ENCODE assay signal across 20 mouse cellular contexts in genomic region chr8:111614786-111615701, GRCm38 (mm10). TPM values are rescaled to one million over a fixed set of nuclear protein-coding genes. Genes with fewer than 3 reads are reported as not detected.
DNase-seq lines count a peak whose midpoint lies in the region; ATAC-seq and TF ChIP-seq lines count a peak whose summit lies in the region.
"Had no signal": no experiment of that assay in that cellular context is flagged by ENCODE, and none has a peak within 500 bp of the region (broad histone marks: within the 10 kb centered on the region; RNA-seq: fewer than 3 reads in every experiment).

No protein-coding gene starts in this region.

- H3K4me1 ChIP-seq in intestine, embryonic 15.5 days (replicated peaks): peaks cover 6% of the 10 kb centered on the region; the same call in 1 of the 2 replicates
- H3K4me1 ChIP-seq in intestine, postnatal 0 days (replicated peaks; ENCODE audit: control insufficient read depth, insufficient read depth, low read length): peaks cover 2% of the 10 kb centered on the region; the same call in 1 of the 2 replicates
- H3K4me1 ChIP-seq in lung, adult 2 months (ENCODE audit: control insufficient read depth, insufficient read depth, low read length): peaks cover 20% of the 10 kb centered on the region
- H3K4me1 ChIP-seq in midbrain, embryonic 10.5 days: peaks cover 2% of the 10 kb centered on the region; the same call in 1 of the 2 replicates

- no peak for TF ChIP-seq CTCF in intestine, postnatal 0 days (IDR thresholded peaks at IDR 0.05; ENCODE audit: low read depth)
- no peak for TF ChIP-seq CTCF in lung, adult 2 months (IDR thresholded peaks at IDR 0.05; ENCODE audit: insufficient read depth, low read length)

- H3K27ac ChIP-seq in intestine, embryonic 15.5 days: no peak overlapping the region
- H3K27ac ChIP-seq in intestine, postnatal 0 days (ENCODE audit: low read depth, low read length): no peak overlapping the region
- no peak overlapping the region for H3K27ac ChIP-seq in midbrain, embryonic 10.5 days (replicated peaks)
- H3K27ac ChIP-seq: heart, embryonic 13.5 days had no signal

- H3K36me3 ChIP-seq in intestine, embryonic 15.5 days: no peaks in the 10 kb centered on the region
- H3K36me3 ChIP-seq in intestine, postnatal 0 days (ENCODE audit: control insufficient read depth, insufficient read depth): 0 out of 2 replicates have a peak, but pooled peaks cover 6% of the 10 kb centered on the region
- peaks cover 51% of the 10 kb centered on the region for H3K36me3 ChIP-seq in midbrain, embryonic 10.5 days

- no peak overlapping the region for H3K4me3 ChIP-seq in intestine, embryonic 15.5 days (replicated peaks)
- no peak overlapping the region for H3K4me3 ChIP-seq in intestine, postnatal 0 days (ENCODE audit: low read depth, low read length)
- no peak overlapping the region for H3K4me3 ChIP-seq in lung, adult 2 months (replicated peaks; ENCODE audit: extremely low read depth, low read depth, low read length)
- H3K4me3 ChIP-seq in midbrain, embryonic 10.5 days: no peak overlapping the region
- H3K4me3 ChIP-seq: heart, embryonic 13.5 days; megakaryocyte, embryonic 14.5 days had no signal

- H3K27me3 ChIP-seq in intestine, embryonic 15.5 days (replicated peaks): no peaks in the 10 kb centered on the region
- no peaks in the 10 kb centered on the region for H3K27me3 ChIP-seq in intestine, postnatal 0 days (replicated peaks; ENCODE audit: control insufficient read depth, insufficient read depth, low read length)
- H3K27me3 ChIP-seq in midbrain, embryonic 10.5 days (ENCODE audit: low read depth, poor library complexity, severe bottlenecking): no peaks in the 10 kb centered on the region
- H3K27me3 ChIP-seq: heart, embryonic 13.5 days; Patski had no signal

- WGBS in intestine, embryonic 15.5 days: 85% methylated on average over 6 of the region's 6 CpGs
- 79% methylated on average over 6 of the region's 6 CpGs for WGBS in intestine, postnatal 0 days
- WGBS in lung, adult 2 months: 76% methylated on average over 6 of the region's 6 CpGs
- 90% methylated on average over 6 of the region's 6 CpGs for WGBS in midbrain, embryonic 10.5 days

- TF ChIP-seq POLR2A in lung, adult 2 months (IDR thresholded peaks at IDR 0.05; ENCODE audit: borderline replicate concordance, extremely low read depth, low read depth, low read length): no peak

- H3K9ac ChIP-seq in intestine, embryonic 15.5 days: no peak overlapping the region
- no peak overlapping the region for H3K9ac ChIP-seq in intestine, postnatal 0 days (ENCODE audit: low read depth, low read length)
- H3K9ac ChIP-seq: heart, embryonic 13.5 days had no signal

- no peaks in the 10 kb centered on the region for H3K9me3 ChIP-seq in intestine, embryonic 15.5 days
- no peaks in the 10 kb centered on the region for H3K9me3 ChIP-seq in intestine, postnatal 0 days (ENCODE audit: control insufficient read depth)
- H3K9me3 ChIP-seq in midbrain, embryonic 10.5 days (replicated peaks): no peaks in the 10 kb centered on the region
- H3K9me3 ChIP-seq: heart, embryonic 13.5 days; megakaryocyte, embryonic 14.5 days had no signal

- no peak overlapping the region for H3K4me2 ChIP-seq in intestine, embryonic 15.5 days (replicated peaks)
- H3K4me2 ChIP-seq in intestine, postnatal 0 days (replicated peaks; ENCODE audit: low read depth): no peak overlapping the region
- H3K4me2 ChIP-seq: heart, embryonic 13.5 days; liver, embryonic 11.5 days had no signal

- peak; percentile 60 for DNase-seq in lung, postnatal 25 days (ENCODE audit: low spot score)
- no peak for DNase-seq in lung, adult 2 months
- DNase-seq in retina, embryonic 14.5 days (ENCODE audit: low spot score): no peak
- no peak for DNase-seq in heart, postnatal 4 days
- DNase-seq in midbrain, embryonic 10.5 days (ENCODE audit: low spot score): no peak
- DNase-seq: adrenal gland, postnatal 36 days; B cell, adult 2 months; cerebellum, adult 9-10 months; kidney, postnatal 10 days; left cerebral cortex, postnatal 4 days; thymus, postnatal 4 days had no signal

- 0 out of 2 replicates have a peak, but pooled peaks have one; percentile 32 for ATAC-seq in intestine, embryonic 15.5 days
- no peak for ATAC-seq in intestine, postnatal 0 days
- peak; percentile 94 for ATAC-seq in megakaryocyte, adult 5-6 weeks (ENCODE audit: poor library complexity, severe bottlenecking)
- ATAC-seq: activated CD4-positive, CD25-positive, alpha-beta regulatory T cell, adult 4 months; inflammation-experienced regulatory T-cells, adult 6 months; Patski had no signal

RNA-seq across cellular contexts. Expression of gene Ldhd, which starts 15.1 kb away (rescaled TPM):
- 1.6 and 1.8 TPM in 2 replicates for polyA plus RNA-seq in intestine, embryonic 15.5 days (2015; fragmentation: Nextera tagmentation; extraction: Ambion mirVana)
- 5.8 and 6.5 TPM in 2 replicates for polyA plus RNA-seq in intestine, postnatal 0 days (2015; fragmentation: Nextera tagmentation; extraction: Ambion mirVana)
- 8.8 and 9.4 TPM in 2 replicates for polyA plus RNA-seq in lung, adult 2 months (2012; rRNA removed)
- 0.05 TPM in 1 of 2 replicates, not detected in the other for total RNA-seq in megakaryocyte, adult 5-6 weeks (2015)
- total RNA-seq in megakaryocyte, adult 5-6 weeks (2017): 0.07 TPM in 1 of 2 replicates, not detected in the other
- 1 to 10 TPM; 2.7 to 3.8 TPM for total RNA-seq in heart, postnatal 4 days (2021)
- 0.09 and 0.12 TPM in 2 replicates for polyA plus RNA-seq in midbrain, embryonic 10.5 days (2016; fragmentation: Nextera tagmentation; extraction: Ambion mirVana)

RNA-seq across cellular contexts. Expression of gene Zfp1, which starts 28.2 kb away (rescaled TPM):
- polyA plus RNA-seq in intestine, embryonic 15.5 days (2015; fragmentation: Nextera tagmentation; extraction: Ambion mirVana): 14.9 and 15.7 TPM in 2 replicates
- 6.9 and 7.8 TPM in 2 replicates for polyA plus RNA-seq in intestine, postnatal 0 days (2015; fragmentation: Nextera tagmentation; extraction: Ambion mirVana)
- polyA plus RNA-seq in lung, adult 2 months (2012; rRNA removed): 3.6 and 4.8 TPM in 2 replicates
- 5.3 and 7.2 TPM in 2 replicates for total RNA-seq in megakaryocyte, adult 5-6 weeks (2015)
- 8.3 and 10.9 TPM in 2 replicates for total RNA-seq in megakaryocyte, adult 5-6 weeks (2017)
- 10 to 100 TPM; 10.1 to 10.5 TPM for total RNA-seq in heart, postnatal 4 days (2021)
- polyA plus RNA-seq in midbrain, embryonic 10.5 days (2016; fragmentation: Nextera tagmentation; extraction: Ambion mirVana): 22.2 and 22.4 TPM in 2 replicates
